Mouse (Mus musculus) gastrocnemius, postnatal 14 days (tissue): ENCODE data around the gene Zfp110. TPM values are rescaled to one million over a fixed set of nuclear protein-coding genes. Genes with fewer than 3 reads are reported as not detected.
"Not testable (repeated sequence)": the region's sequence is repeated elsewhere in the genome, so short reads cannot be mapped to it uniquely, and the experiment has no call there.

Experiments
- DNase-seq: peaks from one replicate; pipeline ENCODE4 v3.0.0; 2021; ENCODE audit warnings: mixed read lengths
- intact Hi-C: fragments of 180-260 bp; cut with DNase I; formaldehyde crosslinking; loops from one replicate; pipeline ENCODE4 v1.15.1; 2025; ENCODE audit warnings: low total_unique reads
- long read RNA-seq, 2 experiments: library from polyadenylated mRNA; stranded (forward); transcript quantifications; one replicate each; pipeline ENCODE4 v2.0.0; 2021
- total RNA-seq, 2 experiments: library from RNA; stranded (reverse); gene quantifications; 2 replicates each; pipeline ENCODE4 v1.2.3; 2021

Gene Zfp110
- 10 to 100 TPM in 1 of 2 experiments, 1 to 10 TPM in 1; 9.7 to 10.2 TPM for total RNA-seq
- long read RNA-seq, experiment 1, transcript Zfp110-201 (8 exons, 3,591 nt), result major isoform, 5 of 7 reads
- long read RNA-seq, experiment 1, partial matches to known transcripts, result 0 of 7 reads
- long read RNA-seq, experiment 1, other reads (novel, unspliced or antisense), result 2 of 7 reads
- long read RNA-seq, experiment 2, transcript Zfp110-201 (8 exons, 3,591 nt), result major isoform, 7 of 10 reads
- long read RNA-seq, experiment 2, partial matches to known transcripts, result 1 of 10 reads
- long read RNA-seq, experiment 2, other reads (novel, unspliced or antisense), result 2 of 10 reads

DNA sequence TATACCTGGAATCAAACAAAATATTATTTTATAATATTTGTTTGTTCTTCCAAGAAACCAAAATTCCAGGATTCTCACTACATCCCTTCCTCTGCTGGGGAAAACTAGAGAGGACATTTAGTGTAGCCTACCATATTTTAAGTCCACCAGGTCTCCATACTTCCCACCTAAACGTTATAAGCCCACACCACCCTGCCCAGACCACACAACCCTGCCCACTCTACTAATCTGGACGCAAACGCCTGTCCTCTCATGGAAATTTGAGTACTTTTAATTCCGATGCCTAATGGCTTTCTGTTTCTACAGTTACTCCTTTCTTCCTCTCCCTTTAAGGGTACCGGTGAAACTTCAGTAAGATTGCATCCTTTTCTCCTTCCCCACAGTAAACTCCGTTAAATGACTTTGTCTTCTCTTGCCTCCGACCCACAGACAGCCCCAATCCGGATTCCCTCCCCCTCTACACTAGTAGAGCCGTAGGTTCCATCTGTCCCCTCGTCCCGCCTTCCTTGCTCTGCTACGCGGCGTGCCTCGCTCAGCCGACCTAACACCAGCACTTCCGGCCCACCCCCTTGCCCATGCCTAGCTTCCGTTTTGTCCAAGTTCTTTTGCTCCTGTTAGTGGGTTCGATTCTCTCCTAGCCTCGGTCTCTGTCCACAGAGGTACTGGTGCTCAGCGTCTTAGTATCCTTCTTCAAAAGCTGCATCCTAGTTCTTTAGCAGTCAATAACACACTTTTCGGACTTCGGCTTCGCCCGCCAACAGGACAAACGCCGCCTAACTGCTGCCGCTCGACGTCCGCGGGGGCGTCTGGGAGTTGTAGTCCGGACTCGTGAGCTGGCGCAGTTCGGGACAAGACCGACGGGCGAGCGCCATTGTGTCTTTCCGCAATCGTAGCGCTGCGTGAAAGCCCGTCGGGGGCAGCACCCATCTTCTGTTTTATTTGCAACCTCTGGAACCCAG, at the start of gene Zfp110:
TSS of gene Zfp110 (plus strand) at position 600 of the 959 bp plus-strand sequence.
- intact Hi-C loops, result no loop called here
- DNase-seq, result peak; percentile 91

DNA sequence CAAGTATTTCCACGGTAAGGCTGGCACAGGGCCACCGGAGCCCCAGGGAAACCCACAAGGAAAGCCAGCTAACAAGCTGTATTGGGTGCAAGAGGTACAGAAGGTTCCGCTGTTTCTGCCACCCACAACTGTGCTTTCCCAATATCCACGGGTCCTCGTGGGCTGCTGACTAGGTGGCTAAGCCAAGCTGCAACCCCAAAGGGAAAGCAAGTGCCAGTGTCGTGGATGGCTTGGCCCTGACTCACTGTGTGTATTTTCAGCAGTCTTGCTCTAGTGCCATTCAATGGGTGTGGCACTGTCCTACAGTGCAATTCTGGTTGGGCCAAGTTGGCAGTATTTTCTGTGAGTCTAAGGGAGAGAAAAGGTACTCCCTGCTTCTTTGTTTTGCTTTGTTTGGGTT, 47.2 kb upstream of the Zfp110 start:
- intact Hi-C loops, result no loop called here
- no peak for DNase-seq

DNA sequence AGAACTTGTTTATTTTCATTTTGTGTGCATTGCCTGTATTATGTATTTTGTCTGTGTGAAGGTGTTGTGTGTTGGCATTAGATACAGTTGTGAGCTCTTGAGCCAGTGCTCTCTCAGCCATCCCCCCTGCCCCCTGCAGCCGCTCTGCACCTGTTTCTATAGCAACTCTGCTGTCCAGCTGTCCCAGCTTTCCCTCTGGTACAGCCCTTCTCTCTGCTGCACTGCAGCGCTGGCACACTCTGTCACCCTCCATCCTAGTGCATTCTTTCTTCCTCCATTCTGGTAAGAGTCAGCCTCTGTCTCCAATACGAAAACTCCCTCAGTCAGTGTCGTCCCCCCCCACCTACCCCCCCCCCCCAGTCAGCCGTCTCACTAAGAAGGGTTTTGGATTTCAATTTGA, 46.5 kb upstream of the Zfp110 start:
- intact Hi-C loops, result no loop called here
- no peak for DNase-seq

DNA sequence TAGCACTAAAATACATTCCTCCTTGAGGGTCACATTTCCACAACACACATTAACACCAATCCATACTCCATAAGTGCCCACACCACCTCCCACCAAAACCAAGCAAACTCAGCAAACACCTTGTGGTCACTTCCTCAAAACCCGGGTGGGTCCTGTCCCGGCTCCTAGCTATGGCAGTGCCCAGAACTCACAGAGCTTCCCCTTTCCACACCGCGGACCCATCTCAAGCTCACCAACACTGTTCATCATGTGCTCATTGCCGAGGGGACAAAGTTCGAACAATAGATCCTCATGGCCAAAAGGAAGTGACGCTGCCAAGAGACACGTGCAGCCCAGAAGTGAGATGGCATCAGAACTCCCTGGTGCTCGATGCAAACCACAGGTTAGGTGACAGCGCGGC, 41.9 kb upstream of the Zfp110 start:
- intact Hi-C loops, DNase-seq: not testable (repeated sequence)

DNA sequence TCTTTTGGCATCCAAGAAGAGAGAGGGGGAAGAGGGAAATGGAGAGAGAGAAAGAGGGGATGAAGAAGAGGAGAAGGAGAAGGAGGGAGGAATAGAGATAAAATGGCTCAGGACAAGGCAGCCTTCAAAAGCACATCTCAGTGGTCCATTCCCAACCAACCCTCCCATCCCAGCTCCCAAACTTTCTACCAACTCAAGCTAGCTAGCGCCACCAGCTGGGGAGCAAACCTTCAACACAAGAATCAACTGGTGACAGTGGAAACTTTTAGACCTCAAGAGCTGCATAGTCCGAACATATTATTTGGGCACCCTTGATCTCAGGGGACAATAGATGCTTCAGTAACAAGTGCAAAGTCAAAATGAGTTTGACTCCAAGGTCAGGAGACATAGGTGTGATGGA, 36.6 kb upstream of the Zfp110 start:
- no peak for DNase-seq
- intact Hi-C loops, result no loop called here

DNA sequence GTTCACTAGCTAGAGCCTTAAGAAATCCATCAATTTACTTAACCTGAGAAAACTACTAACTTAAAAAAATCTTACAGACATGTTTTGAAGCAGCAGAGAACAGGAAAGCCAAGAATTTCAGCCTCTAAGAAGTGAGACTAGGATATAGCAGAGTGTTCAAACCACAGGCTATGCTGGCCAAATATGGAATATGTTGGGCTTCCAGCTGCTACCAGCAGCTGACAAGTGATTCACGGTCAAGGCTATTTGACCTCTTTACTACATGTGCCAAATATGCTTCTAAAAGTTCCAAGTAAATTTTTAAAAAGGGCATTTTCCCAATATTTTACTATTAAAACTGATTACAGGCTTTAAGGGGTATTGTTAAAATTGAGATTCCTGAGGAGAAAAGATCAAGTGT, 35.0 kb upstream of the Zfp110 start:
- intact Hi-C loops, result no loop called here
- DNase-seq, result no peak

DNA sequence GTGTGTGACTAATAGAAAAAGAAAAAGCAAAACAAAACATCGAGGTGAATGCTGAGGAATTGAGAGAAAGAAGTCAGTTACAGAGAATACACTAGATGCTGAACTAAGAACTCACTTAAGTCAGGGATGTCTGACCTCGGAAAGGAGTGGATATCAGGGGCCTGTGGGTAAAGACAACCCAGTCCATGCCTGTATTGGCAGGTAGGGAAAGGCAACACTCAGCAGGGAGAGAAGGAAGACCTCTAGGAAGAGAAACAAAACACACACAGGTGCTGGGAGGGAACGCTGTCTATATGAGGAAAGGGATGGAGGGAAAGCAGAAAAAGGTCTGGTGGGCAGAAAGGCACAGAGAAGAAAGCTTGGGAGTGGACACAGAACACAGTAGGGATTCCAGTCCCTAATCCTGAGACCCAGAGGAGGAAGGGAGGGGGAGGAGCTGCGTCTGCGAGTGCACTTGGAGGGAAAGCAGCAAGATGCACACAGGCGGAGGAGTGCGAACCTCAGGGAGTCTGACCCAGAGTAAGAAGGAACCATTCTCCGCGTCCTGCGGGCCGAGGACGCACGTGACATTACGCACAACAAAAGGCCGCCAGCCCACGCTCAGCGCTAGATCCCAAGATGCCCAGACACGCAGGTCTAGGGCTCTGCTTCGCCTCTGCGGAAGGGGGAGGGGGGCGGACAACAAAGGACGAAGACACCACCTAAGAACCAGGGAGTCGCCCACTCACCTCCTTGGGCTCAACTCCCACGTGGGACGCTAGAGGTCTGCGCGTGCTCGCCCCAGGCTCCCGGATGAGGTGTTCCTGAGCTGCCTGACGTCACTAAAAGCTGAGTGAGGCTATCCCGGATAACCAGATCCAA, 31.5 kb upstream of the Zfp110 start, which contains the start of gene Zscan18:
TSS of gene Zscan18 (minus strand) at position 770 of the 861 bp plus-strand sequence.
- peak; percentile 58 for DNase-seq
- intact Hi-C loops, result no loop called here

GRCm38 (mm10) chr7:12803727-12804071, 30.9 kb upstream of the Zfp110 start:
- intact Hi-C loops, result no loop called here
- DNase-seq, result no peak

GRCm38 (mm10) chr7:12815566-12815965, 19.0 kb upstream of the Zfp110 start:
- intact Hi-C loops, result no loop called here

DNA sequence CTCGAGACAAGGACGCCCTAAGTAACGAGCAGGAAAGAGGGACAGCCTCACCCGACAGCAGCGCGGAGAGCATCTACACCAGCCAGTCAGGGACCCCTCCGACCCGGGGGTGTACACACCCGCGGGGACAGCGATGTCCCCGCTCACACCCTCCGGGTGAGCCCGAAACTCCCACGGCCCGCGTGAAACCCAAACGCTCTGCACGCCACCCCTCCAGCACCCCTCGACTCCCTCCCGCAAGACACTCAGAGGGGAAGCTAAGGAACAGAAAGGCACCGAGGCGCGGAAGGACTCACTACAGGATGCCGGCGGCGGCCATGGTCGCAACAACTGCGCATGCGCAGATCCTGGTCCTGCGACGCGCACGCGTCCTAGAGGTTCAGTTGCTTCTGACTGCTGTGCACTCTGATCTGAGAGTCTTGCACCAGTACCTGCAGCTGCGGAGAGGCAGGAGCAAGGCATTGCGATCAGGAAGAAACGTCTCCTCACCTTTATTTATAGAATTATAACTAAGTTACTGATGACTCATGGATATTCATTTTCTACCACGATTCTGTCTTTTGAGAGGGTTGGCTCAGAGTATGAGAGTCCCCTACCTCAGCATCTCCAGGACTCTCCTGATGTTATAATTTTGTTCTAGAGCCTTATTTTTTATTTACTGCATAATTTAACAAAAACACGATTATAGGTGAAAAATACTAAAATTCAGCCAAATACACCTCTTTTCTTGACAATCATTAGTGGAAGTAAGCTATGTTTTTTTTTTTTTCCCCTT, 15.9 kb upstream of the Zfp110 start, which contains the start of gene Zfp329:
TSS of gene Zfp329 (minus strand) at position 338 of the 775 bp plus-strand sequence.
- peak; percentile 90 for DNase-seq
- intact Hi-C loops, result no loop called here

More at GRCm38 (mm10) chr7:12815566-12815965, 19.0 kb upstream of the Zfp110 start:
- no peak for DNase-seq

DNA sequence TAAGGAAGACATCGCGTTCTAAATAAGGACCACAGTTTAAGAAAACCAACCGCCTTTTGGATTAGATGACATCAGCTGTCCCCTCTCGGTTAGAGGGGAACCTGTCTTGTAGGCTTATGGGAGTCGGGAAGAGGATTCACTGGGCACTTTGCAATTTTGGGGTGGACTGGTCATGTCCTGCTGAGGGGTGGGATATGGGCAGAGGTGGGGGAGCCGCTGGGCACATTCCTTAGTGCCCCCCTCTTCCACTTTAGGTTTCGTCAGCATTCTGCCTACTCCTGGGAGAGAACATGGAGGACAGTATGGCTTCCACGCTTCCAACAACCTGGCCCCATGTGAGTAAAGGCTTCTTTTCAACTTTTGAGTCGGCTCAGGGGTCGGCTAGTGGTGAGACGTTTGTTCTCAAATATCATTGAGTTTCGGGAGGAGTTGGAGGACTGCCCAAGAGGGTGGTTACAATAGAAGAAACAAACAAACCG, 671 bp downstream of the Zfp110 start:
- intact Hi-C loops, result no loop called here
- peak; percentile 19 for DNase-seq

DNA sequence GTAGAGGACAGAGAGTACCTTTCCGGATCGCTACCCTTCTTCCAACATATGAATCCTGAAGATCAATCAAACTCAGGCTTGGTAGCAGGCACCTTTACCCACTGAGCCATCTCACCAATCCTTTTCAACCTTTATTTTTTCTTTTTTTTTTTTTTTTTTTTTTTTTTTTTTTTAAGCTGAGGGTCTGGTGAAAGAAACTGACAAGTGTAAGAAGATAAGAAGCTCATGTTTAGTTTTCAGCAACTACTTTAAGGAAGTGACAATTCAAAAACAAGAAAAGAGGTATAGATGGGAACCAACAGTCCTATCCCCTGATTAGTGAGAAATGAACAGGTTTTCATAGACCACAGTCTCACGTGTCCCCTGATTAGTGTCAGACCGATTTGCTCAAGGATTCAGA, 1.2 kb downstream of the Zfp110 start:
- intact Hi-C loops, result no loop called here
- DNase-seq, result no peak

DNA sequence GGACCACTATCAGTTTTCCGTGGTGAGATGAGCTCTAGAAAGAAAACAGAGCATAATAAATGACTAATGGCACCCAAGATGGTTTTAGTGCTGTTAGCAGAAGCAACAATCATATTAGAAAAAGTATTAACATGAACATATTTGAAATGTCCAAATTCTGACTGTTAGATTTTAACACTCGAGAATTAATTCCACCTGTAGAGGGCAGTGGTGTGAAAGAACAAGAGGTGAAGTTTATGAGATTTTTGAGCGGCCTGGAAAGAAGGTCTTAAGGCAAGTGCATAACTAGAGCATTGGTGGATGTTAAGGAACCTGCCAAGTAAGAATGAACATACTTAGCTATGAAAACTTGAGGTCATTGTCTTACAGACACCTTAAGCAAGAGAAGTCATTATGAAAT, 39.7 kb downstream of the Zfp110 start:
- DNase-seq, result no peak
- intact Hi-C loops, result no loop called here

DNA sequence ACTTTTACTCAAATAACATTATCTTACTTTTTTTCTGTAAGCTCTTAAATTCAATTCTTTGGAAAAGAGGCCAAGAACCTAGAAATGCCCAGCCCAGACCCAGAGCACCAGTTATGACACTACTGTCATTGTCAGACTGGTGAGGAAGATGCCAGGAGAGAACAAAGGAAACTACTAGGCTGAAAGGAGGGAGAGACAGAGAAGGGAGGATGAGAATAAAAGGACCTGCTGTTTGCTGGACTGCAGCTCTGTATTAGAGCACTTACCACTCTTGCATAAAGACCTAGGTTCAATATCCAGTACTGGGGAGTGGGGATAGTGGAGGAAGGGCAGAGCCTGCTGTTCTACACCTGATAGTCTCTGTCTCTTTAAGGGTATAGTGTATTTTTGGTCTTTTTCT, 45.5 kb downstream of the Zfp110 start:
- no peak for DNase-seq
- intact Hi-C loops, result no loop called here

GRCm38 (mm10) chr7:12880497-12880896, 45.9 kb downstream of the Zfp110 start:
- intact Hi-C loops, result not testable (repeated sequence)

DNA sequence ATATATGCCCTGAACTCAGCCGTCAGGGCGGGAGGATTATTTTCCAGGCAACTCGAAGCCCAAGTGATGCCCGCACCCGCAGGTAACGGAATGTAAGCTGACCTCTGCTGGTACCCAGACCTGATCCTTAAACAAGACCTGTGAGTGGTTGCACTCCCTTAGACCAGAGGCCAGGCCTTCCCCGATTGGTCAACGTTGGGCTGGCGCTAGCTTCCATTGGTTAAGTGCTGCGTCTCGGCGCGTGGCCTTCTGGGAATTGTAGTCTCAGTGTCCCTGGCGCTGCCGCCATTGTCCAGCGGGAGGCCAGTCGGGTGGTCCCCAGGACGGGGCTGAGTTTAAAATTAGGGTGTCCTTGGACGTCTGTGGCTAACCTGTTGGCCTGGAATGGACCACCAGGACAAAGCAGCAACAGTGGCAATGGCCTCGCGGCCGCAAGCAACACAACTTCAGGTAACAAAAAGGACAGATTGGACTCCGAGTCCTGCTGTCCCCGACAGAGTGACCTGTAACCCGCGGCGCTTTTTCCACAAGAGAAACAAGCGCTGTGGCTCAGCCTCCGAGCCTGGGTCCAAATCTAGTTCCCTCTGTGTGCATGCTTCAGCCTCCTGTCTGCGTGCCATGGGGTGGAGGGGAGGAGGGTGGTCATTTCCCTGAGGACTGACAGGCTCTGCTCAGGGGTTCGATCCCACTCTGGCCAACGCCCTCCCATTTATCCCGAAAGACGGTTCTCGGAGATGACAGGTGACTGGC, 46.5 kb downstream of the Zfp110 start, which contains the start of gene Zfp128:
TSS of gene Zfp128 (plus strand) at position 267 of the 750 bp plus-strand sequence.
- peak; percentile 95 for DNase-seq
- intact Hi-C loops, result no loop called here

More at GRCm38 (mm10) chr7:12880497-12880896, 45.9 kb downstream of the Zfp110 start:
- DNase-seq, result not testable (repeated sequence)

DNA sequence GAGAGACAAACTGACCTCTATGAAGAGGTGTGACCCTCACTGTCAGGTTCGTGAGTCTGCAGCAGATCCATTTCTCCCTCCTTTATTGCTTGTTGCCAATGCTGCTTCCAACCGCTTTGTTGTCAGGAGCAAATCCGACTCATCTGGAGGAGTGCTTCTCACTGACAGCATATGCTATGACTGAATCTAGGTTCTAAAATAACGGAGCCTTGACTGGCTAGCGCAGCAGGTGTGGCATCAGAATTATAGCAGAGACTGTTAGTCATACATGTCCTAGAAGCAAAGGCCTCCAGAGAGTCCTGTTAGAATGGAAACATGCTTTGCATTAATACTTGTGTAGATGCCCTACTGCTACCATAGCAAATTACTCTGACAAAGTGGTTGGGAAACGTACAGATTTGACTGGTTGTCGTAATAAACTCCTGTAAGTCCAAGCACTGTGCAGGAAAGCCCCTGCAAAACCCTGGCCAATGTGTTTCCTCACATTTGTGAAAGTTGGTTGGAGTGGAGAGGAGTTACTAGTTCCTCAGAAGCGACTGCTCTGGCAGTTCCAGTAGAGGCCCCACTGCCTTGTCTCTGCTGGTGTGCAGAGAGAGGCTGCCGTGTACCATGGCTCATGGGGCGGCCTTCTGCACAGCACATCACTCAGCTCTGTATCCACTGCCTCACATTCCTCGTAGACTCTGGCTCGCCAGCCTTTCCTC, 52.2 kb downstream of the Zfp110 start:
- DNase-seq, result no peak
- intact Hi-C loops, result no loop called here
